Mouse (Mus musculus) heart, adult 11 months (tissue): ENCODE results near the gene Vmn1r128.
"Not testable (repeated sequence)": the region's sequence is repeated elsewhere in the genome, so short reads cannot be mapped to it uniquely, and the experiment has no call there.

Experiments
- DNase-seq: peaks from one replicate; pipeline ENCODE4 v3.0.0; 2022

Gene Vmn1r128

DNA sequence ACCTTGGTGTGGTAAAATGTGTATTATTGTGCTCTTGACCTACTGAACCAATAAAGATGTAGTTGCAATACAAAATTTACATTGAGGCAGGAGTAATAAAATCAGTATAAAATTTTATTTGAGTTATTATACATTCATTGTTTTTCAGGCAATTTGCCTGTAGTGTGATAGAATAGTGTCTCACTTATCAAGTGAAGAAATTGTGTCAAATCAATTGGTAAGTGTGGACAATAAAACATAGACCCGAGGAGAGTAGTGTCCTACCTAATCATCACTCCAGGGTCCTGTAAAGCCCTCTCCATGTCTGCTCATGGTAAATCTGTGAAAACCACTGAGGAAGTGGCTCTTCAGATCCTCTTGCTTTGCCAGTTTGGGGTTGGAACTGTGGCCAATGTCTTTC lies at the start of gene Vmn1r128:
Vmn1r128 (plus strand) TSS at position 301 of the 400 bp plus-strand sequence.
- DNase-seq: not testable (repeated sequence)

DNA sequence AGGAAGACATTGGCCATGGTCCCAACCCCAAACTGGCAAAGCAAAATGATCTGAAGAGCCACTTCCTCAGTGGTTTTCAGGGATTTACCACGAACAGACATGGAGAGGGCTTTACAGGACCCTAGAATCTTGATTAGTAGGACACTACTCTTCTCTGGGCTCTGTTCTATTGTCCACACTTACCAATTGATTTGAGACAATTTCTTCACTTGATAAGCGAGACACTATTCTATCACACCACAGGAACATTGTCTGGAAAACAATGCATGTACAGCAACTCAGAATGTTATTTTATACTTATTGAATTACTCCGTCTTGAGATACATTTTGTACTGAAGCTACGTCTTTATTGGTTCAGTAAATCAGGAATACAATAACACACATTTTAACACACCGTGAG lies 47.8 kb upstream of the Vmn1r128 start, which contains the start of gene Vmn1r126:
Vmn1r126 (minus strand) TSS at position 101 of the 400 bp plus-strand sequence.
- not testable (repeated sequence) for DNase-seq

DNA sequence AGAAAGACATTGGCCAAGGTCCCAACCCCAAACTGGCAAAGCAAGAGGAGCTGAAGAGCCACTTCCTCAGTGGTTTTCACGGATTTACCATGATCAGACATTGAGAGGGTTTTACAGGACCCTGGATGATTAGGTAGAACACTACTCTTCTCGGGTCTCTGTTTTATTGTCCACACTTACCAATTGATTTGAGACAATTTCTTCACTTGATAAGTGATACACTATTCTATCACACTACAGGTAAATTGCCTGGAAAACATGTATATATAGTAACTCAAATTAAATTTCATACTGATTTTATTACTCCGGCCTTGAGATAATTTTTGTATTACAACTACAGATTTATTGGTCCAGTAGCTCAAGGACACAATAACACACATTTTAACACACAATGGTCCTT lies 29.4 kb upstream of the Vmn1r128 start, which contains the start of gene Vmn1r127:
Vmn1r127 (minus strand) TSS at position 101 of the 400 bp plus-strand sequence.
- DNase-seq: not testable (repeated sequence)

DNA sequence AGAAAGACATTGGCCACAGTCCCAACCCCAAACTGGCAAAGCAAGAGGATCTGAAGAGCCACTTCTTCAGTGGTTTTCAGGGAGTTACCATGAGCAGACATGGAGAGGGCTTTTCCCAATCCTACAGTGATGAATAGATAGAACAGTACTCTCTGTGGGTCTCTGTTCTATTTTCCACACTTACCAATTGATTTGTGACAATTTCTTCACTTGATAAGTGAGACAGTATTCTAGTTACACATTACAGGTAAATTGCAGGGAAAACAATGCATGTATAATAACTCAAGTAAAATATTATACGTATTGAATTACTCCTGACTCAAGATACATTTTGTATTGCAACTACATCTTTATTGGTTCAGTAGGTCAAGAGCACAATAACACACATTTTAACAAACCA lies 12.0 kb downstream of the Vmn1r128 start, which contains the start of gene Vmn1r129:
Vmn1r129 (minus strand) TSS at position 101 of the 400 bp plus-strand sequence.
- not testable (repeated sequence) for DNase-seq
